Mouse (Mus musculus) lung, adult 2 months (tissue): ENCODE measurements around the gene Gtf2ird1.

Source experiments
- CTCF ChIP-seq: fragments of 200-500 bp; IDR thresholded peaks from 2 replicates; pipeline ENCODE4 v1.5.1; 2011; ENCODE audit warnings: mild to moderate bottlenecking, low read length, control low read depth; ENCODE audit not compliant: insufficient read depth
- POLR2A ChIP-seq: fragments of 200-500 bp; IDR thresholded peaks from 2 replicates; pipeline ENCODE4 v1.6.1; 2011; ENCODE audit warnings: low read depth, mild to moderate bottlenecking, control low read depth, low read length, borderline replicate concordance; ENCODE audit errors: extremely low read depth

- TF ChIP-seq POLR2A (no peak), CTCF (no peak)
Observed at GRCm38 (mm10) chr5:134309345-134309744, 147.2 kb downstream of the Gtf2ird1 start.
